Mouse (Mus musculus) large intestine, adult 2 months (tissue): Measurements from ENCODE around the gene Rbfox1. TPM values are rescaled to one million over a fixed set of nuclear protein-coding genes. Genes with fewer than 3 reads are reported as not detected.

ENCODE experiments used
- DNase-seq: peaks from one replicate; pipeline ENCODE4 v3.0.0-alpha.2; 2012; ENCODE audit warnings: low read depth, low spot score
- WGBS: fragments of 180-500 bp; shearing (Covaris S2); methylation state at CpG from one replicate; pipeline ENCODE4 v1.1.7; 2018; 5-methylcytosine and 5-hydroxymethylcytosine counted together
- polyA plus RNA-seq: library from polyadenylated mRNA; depleted of rRNA; stranded (reverse); fragments of >200 nt; gene quantifications from 2 replicates; pipeline ENCODE4 v1.2.3, GENCODE M21; 2012

Rbfox1 gene
- polyA plus RNA-seq, 1 experiment, result 0.22 TPM

GRCm38 (mm10) chr16:6164476-6164875 is 279.3 kb downstream of the Rbfox1 start:
- WGBS, result 72% methylated on average over 4 of the region's 4 CpGs

GRCm38 (mm10) chr16:6169346-6169745 is 284.2 kb downstream of the Rbfox1 start:
- 78% methylated on average over 5 of the region's 5 CpGs for WGBS
- no peak for DNase-seq

More at GRCm38 (mm10) chr16:6164476-6164875, 279.3 kb downstream of the Rbfox1 start:
- DNase-seq, result no peak

- WGBS, result 89% methylated on average over 9 of the region's 9 CpGs
- no peak for DNase-seq
Observed at GRCm38 (mm10) chr16:6180819-6181218, 295.7 kb downstream of the Rbfox1 start.

DNA sequence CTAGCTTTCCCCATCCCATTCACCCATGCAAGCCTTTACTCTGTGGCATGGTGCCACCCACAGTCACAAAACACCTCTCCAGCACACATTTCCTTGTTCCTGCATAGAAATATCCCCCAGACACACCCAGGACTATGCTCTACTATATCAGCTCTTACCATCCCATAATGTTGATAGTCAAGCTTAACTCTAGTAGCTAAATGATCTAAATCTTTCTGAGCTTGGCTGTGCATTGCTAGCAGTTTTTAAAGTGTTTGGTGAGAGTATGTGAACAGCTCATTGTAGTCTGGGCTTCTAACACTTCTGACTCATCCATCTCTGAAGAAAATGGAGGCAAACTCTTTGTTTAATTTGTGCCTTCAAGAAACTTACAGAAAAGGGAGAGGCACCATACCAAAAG is 297.2 kb downstream of the Rbfox1 start:
- no peak for DNase-seq

- WGBS, result 78% methylated on average over 2 of the region's 2 CpGs
- DNase-seq, result no peak
Observed at GRCm38 (mm10) chr16:6192358-6192757, 307.2 kb downstream of the Rbfox1 start.

- no peak for DNase-seq
Observed at GRCm38 (mm10) chr16:6206431-6206830, 321.3 kb downstream of the Rbfox1 start.

DNA sequence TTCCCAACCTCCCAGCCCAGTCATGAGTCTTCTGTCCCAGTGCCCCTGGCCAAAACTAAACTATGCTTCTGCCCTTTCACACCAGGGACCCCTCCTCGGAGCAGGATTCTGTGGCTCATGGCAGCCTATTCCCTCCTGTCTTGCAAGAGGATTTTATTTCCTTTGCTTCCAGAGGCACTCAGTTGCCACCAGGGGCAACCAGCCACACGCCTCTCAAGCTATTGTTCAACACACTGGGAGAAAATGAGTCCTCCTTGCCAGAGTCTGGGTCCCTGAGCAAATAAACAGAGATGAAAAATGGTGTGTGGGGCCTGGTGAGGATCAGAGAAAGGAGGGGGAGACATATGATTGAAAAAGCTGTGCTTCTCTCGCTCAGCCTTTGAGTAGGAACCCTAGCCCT is 327.8 kb downstream of the Rbfox1 start:
- 40% methylated on average over 3 of the region's 3 CpGs for WGBS
- no peak for DNase-seq

DNA sequence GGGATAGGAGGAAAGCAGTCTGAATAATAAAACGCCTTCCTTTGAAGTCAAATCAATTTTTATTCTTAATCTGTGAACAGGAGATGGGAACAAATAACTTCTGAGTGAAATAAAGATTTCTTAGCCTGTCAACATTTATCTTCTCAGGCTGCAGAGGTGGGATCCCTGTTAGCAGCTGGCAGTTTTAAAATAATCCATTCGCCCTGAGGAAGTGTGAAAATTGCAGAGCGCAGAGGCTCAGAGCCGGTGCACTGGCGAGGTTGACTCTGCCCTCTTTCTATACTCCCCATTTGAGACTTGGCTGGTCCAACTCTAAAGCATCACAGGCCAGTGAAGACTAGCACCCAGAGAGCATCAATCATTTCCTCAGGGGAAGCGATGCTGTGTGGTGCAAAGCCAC is 342.3 kb downstream of the Rbfox1 start:
- no peak for DNase-seq
- WGBS, result 72% methylated on average over 6 of the region's 6 CpGs

DNA sequence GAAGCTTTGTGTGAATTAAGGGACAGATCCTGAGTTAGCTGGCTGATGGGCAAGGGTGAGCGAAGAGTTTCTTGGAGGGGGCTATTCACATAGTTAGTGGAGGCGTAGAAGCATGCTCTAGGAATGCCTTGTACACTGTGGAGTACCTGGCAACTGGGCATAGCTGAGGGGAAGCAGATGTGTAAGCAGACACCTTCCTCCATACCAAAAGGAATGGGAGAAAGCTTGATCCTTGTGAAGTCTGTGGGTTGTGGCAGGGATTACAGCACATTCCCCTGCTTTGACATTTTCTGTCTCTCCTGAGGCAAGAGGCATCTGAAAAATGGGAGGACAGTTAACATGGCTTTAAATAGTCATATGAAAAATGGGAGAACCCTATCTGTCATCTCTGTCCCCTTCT is 347.8 kb downstream of the Rbfox1 start:
- DNase-seq, result no peak
- WGBS, result 85% methylated on average over 2 of the region's 2 CpGs

- 95% methylated on average over 4 of the region's 4 CpGs for WGBS
- DNase-seq, result no peak
Observed at GRCm38 (mm10) chr16:6241393-6241792, 356.2 kb downstream of the Rbfox1 start.

DNA sequence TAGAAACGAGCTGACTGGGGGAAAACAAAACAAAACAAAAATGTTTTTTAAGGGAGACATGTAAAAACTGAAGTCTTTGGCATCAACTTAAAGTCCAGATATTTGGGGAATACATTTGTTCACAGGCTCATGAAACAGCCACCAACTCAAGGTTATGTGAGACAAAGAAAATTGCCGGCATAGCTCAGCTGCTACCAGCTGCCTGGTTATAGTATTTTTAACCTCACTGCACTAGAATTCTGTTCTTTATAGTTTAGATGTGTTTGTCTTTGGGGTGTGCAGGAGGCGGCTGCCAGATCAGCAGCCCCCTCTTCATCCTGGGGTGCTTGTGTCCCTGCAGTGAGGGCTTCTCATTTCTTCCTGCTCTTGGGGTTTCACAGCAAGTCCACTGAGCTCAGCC is 357.3 kb downstream of the Rbfox1 start:
- 52% methylated on average over 3 of the region's 3 CpGs for WGBS
- DNase-seq, result no peak

- no peak for DNase-seq
- WGBS, result 37% methylated on average over 4 of the region's 4 CpGs
Observed at GRCm38 (mm10) chr16:6247569-6247968, 362.4 kb downstream of the Rbfox1 start.

- no peak for DNase-seq
- 77% methylated on average over 8 of the region's 8 CpGs for WGBS
Observed at GRCm38 (mm10) chr16:6264557-6264956, 379.4 kb downstream of the Rbfox1 start.

DNA sequence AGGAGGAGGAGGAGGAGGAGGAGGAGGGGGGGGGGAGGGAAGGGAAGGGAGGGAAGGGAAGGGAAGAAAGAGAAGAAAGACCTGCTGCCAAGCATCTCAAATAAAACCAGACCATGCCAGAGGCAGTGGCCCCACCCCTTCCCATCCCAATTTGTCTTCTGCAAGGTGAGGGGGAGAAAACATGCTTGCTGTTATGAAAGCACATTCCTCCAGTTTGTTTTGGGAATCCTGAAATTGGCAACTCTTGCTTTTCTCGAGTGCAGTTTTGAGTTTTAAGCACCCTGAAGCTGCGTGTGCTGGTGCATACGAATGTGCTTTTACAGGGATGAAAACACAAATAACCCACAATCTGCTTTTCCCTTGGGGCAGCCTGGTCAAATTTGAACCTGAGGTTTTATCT is 380.5 kb downstream of the Rbfox1 start:
- WGBS, result 68% methylated on average over 3 of the region's 3 CpGs
- no peak for DNase-seq

GRCm38 (mm10) chr16:6271596-6272370 is 386.6 kb downstream of the Rbfox1 start:
- WGBS, result 48% methylated on average over 7 of the region's 7 CpGs

GRCm38 (mm10) chr16:6283496-6283895 is 398.3 kb downstream of the Rbfox1 start:
- WGBS, result 81% methylated on average over 4 of the region's 4 CpGs
- no peak for DNase-seq

More at GRCm38 (mm10) chr16:6271596-6272370, 386.6 kb downstream of the Rbfox1 start:
- no peak for DNase-seq

DNA sequence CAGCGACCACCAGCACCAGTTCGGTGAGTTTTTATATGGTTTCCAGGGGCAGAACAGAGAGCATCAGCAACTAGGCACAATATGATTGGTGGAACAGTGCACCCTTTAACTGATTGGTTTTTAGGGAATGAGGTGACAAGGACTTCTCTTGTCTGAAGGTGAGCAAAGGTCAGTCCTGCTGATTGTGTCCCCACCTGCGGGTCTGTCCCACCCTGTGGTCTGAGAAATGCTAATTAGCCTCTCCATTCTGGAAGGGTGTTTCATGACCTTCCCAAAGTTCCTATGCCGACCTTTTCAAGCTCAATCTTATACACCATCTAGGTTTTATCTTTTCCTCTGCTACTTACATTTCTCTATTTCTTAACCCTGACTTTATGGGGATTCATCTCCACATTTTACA is 399.2 kb downstream of the Rbfox1 start:
- WGBS, result 53% methylated on average over 4 of the region's 4 CpGs
- no peak for DNase-seq

DNA sequence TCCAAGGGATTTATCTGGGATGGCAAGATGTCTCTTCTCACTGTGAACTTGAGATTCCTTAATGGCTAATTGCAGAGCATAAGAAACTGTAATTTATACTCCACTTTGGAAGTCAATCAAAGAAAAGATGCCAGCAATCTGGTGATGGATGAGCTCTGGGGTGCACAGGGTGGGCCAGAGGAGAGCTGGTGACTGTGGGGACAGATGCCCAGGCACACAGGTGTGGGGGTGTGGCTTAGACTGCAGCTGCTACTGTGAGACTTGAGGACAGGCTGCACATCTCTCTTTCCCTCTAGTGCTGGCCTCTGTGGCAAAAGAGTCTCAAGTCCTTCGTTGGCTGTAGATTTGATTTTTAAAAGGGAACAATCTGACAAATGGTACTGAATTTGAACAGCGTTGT is 402.5 kb downstream of the Rbfox1 start:
- DNase-seq, result no peak
- 66% methylated on average over 2 of the region's 2 CpGs for whole genome bisulfite sequencing

- no peak for DNase-seq
- 66% methylated on average over 5 of the region's 5 CpGs for WGBS
Observed at GRCm38 (mm10) chr16:6300112-6300511, 415.0 kb downstream of the Rbfox1 start.

DNA sequence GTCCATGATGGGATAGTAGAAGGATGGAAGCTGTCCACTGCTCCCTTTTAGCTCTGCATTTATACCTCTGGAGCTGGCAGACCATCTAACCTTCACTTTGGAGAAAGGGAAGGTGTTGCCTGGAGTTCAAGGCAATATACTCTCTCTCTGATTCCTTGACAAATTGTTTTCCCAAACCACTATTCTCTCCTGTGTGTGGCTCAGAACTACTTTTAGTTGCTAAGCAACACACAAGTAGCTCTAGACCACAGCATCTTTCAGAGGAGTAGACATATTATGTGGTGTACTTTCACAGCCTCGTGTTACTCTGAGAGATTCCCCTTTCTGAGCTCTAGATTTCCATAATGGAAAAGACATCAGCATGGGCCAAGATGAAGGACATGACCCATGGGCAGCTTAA is 417.9 kb downstream of the Rbfox1 start:
- WGBS, result 52% methylated on average over 1 of the region's 1 CpGs
- no peak for DNase-seq

- no peak for DNase-seq
Observed at GRCm38 (mm10) chr16:6309940-6310339, 424.8 kb downstream of the Rbfox1 start.
